Mouse (Mus musculus) olfactory bulb, adult 2 months (tissue): ENCODE measurements at regions not wholly inside any gene's neighbourhood (a gene's known extent, or its start where the extent isn't known, plus 50 kb on each side); places are given as distances from the start of the nearest gene placed in this dataset.

Source experiments
- H3K27ac ChIP-seq: fragments of 200-500 bp; 2 replicates; pipeline ENCODE4 v1.5.1; 2012; ENCODE audit warnings: low read depth, low read length; ENCODE audit not compliant: insufficient read depth
- H3K4me1 ChIP-seq: fragments of 200-500 bp; 2 replicates; pipeline ENCODE4 v1.6.1; 2012; ENCODE audit warnings: low read length; ENCODE audit not compliant: control insufficient read depth, insufficient read depth
- H3K4me3 ChIP-seq: fragments of 200-500 bp; 2 replicates; pipeline ENCODE4 v1.5.1; 2012; ENCODE audit warnings: mild to moderate bottlenecking, low read depth, low read length, moderate library complexity; ENCODE audit not compliant: insufficient read depth
- CTCF ChIP-seq: fragments of 200-500 bp; IDR thresholded peaks from 2 replicates; pipeline ENCODE4 v1.5.1; 2012; ENCODE audit warnings: low read depth, mild to moderate bottlenecking, low read length, moderate library complexity; ENCODE audit not compliant: insufficient read depth
- POLR2A ChIP-seq: fragments of 200-500 bp; IDR thresholded peaks from 2 replicates; pipeline ENCODE4 v1.6.1; 2012; ENCODE audit warnings: mild to moderate bottlenecking, low read depth, low read length, moderate library complexity; ENCODE audit not compliant: insufficient read depth
- WGBS: fragments of 180-500 bp; shearing (Covaris S2); methylation state at CpG from one replicate; pipeline ENCODE4 v1.1.7; 2018; 5-methylcytosine and 5-hydroxymethylcytosine counted together

DNA sequence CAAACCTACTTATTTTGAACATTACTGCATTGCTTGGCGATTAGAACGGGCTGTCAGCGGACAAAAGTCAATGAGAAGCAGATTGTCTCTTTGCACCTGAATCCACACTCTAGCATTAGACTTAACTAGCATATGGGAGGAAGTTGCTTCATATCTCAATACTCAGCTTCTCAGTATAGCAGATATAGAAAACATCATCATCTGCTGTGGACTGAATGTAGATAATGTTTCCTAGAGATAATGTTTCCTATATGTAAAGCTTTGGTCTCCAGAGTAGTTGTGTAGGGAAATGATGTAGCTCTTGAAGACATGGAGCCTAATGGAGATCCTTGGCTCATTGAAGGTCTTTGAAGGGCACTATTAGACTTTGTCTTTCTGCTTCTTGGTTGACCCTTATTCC is 267.0 kb upstream of the Rspo3 start:
- no peaks in the 10 kb centered on the region for H3K4me1 ChIP-seq
- 96% methylated on average over 3 of the region's 3 CpGs for WGBS

DNA sequence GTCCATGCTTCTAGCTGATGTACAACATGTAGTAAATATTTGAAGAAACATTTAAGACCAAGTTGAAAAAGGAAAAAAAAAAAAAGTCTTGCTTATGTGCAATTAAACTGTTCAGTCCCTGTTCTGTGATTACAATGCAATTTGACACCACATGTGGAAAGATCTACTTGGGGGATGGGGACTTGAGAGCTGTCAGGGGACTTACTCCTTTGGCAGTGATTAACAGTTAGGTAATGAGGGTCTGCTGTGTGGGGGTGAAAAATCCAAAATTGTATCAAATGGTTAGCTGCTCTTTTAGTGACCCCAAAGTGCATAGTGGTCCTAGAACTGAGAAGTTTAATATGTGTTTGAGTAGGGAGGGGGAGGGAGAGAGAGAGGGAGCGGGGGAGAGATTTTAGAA is 259.0 kb upstream of the Rspo3 start:
- H3K4me3 ChIP-seq, result no peak overlapping the region
- no peak for TF ChIP-seq POLR2A
- TF ChIP-seq CTCF, result no peak
- WGBS, result 100% methylated on average over 1 of the region's 1 CpGs
- no peak overlapping the region for H3K27ac ChIP-seq
- no peaks in the 10 kb centered on the region for H3K4me1 ChIP-seq

More for the DNA sequence above, 267.0 kb upstream of the Rspo3 start:
- TF ChIP-seq CTCF (no peak), POLR2A (no peak)
- H3K4me3 ChIP-seq, result no peak overlapping the region
- no peak overlapping the region for H3K27ac ChIP-seq

DNA sequence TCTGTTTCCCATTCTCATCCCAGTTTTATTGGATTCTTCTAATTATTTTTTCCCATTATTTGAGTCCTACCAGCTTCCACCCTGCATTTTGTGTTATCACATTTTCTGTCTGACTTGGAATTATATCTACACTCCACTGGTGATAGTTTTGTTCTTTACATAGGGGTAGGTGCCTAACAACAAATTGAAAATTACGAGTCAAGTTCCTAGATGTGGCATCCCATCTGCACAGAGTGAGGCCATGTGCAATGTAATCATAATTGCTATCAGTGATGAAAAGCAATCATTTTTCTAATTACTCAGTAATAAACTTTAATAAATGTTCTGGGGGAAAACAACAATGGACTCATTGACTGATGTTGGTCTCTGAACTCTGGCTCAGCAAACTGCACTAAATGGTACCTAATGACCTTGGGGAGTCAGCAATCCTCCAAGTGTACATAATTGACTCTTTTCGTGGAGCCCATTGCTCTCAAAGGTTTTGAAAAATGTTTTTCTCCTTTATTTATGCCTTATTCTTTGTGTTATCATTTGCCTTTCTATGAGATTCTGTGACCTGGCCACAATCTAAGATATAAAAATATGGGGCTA is 250.6 kb upstream of the Rspo3 start:
- WGBS, result 74% methylated on average over 2 of the region's 2 CpGs
- Histone ChIP-seq H3K27ac (no peak overlapping the region), H3K4me3 (no peak overlapping the region), H3K4me1 (no peaks in the 10 kb centered on the region)
- TF ChIP-seq CTCF (no peak), POLR2A (no peak)

DNA sequence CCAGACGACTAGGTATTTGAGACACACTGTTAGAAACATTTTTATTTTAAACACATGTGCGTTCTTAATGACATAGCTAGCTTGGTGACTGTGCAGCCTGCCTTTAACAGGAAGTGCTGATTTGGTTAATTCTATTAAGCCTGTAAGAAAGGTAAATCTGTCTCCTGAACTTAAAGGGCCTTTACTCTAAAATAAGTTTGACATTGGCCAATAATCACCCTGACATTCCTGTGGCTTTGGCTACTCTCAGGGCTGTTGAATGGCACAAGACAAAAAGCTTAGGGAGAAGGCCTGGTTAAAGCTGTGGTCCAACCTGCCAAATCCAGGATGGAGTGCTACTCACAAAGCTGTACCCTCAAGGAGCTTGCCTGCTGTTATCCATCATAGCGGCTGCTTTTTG is 201.0 kb upstream of the Rspo3 start:
- TF ChIP-seq CTCF (no peak), POLR2A (no peak)
- 87% methylated on average over 3 of the region's 3 CpGs for WGBS
- Histone ChIP-seq H3K4me1 (no peaks in the 10 kb centered on the region), H3K27ac (no peak overlapping the region), H3K4me3 (no peak overlapping the region)

DNA sequence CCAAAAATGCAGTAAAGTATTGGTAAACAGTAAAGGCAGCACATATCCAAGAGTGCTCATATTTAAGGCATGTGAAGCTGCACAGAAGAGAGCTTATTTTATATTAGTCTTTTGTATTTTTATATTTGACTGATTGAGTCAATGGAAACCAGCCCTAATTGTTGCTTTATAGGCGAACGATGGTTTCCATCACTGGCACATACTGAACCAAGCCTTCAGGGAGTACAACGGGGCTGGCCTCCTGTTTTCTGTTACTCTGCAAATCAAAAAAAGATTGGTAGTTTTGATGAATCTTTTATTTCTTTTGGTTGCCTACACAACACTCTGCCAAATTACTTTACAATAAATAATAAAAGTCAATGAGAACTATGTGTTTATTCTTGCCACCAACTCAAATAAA is 189.7 kb upstream of the Rspo3 start:
- 84% methylated on average over 3 of the region's 3 CpGs for WGBS
- H3K27ac ChIP-seq, result no peak overlapping the region
- no peak for TF ChIP-seq CTCF
- no peak overlapping the region for H3K4me3 ChIP-seq
- no peaks in the 10 kb centered on the region for H3K4me1 ChIP-seq

DNA sequence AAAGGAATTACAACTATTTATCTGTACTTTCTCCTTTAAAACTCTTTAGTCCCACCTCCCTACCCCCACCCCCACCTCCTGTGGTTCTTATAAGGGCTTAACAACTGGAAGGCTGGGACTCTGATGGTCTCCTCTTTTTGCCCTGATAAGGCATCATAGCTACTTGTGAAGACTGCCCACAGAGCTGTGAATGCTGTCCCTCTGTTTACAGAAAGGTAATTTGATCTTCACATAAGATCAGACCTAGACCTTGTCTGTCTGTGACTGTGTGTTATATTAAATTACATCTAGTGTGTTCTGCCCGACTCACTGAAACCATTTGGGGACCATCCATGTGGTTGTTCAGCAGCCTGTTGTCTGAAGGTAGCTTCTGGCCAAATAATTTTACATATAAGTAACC is 175.3 kb upstream of the Rspo3 start:
- WGBS, result 65% methylated on average over 1 of the region's 1 CpGs
- Histone ChIP-seq H3K4me1 (no peaks in the 10 kb centered on the region), H3K27ac (no peak overlapping the region), H3K4me3 (no peak overlapping the region)
- TF ChIP-seq CTCF (no peak), POLR2A (no peak)

DNA sequence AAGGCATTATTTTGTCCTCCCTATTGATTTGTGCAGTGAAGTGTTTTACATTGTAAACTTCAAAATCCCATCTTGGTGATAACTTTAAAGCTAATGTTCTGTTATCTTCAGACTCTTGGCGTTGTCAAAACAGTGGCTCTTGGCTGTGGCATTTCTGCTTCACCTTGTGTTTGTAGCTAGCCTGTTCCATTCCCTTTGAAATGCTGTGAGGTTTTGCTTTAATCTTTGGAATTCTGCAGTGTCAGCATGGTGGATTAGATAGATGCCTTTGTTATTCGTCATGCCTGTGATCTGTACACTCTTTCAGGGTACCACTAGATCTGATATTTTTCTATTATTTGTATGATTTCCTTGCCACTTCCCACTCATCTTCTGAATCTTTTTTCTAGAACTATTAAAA is 173.0 kb upstream of the Rspo3 start:
- 66% methylated on average over 2 of the region's 2 CpGs for WGBS

DNA sequence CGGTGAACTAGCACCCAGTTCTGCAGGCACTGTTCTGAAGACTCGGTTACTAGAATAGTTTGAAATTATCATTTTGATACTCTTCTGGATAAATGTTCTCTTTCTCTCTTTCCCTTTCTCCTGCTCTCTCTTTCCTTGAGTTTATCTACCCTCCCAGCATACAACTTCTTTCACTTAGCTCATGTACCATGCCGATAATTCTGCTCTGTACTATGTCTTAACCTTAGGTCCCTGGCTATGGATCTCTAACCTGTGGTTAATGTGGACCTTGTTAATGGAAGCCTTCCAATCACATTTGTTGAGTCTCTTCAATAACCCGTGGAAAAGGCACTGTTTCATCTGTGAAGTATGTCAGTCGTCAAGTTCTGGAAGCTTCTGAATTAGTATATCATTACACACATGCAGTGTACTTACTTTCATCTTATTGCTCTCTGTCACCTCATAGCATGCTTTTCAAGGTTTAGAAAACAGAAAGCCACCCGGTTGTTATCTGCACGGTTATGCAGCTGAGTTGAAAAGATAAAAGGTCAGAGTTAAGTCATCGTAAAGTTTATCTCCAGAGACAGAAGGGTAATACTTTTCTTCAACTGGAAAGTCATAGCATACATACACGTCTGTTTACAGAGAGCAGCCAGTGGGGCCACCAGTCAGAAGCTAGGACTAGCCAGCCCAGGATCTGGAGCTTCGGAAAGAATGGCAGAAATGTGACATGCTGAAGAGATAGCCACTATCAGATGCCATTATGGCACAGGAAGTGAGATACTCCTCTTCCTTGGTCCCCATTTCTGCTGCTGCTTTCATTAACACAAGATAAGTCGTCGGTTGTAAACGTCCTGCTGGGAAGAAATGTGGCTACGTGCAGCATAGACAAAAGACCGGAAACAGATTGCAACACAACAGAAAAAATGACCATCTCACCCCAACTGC is 157.6 kb upstream of the Rspo3 start:
- TF ChIP-seq CTCF (no peak), POLR2A (no peak)
- Histone ChIP-seq H3K27ac (no peak overlapping the region), H3K4me3 (no peak overlapping the region), H3K4me1 (no peaks in the 10 kb centered on the region)
- 78% methylated on average over 15 of the region's 15 CpGs for WGBS

More for the DNA sequence above, 173.0 kb upstream of the Rspo3 start:
- H3K27ac ChIP-seq, result no peak overlapping the region
- H3K4me3 ChIP-seq, result no peak overlapping the region
- no peaks in the 10 kb centered on the region for H3K4me1 ChIP-seq
- no peak for TF ChIP-seq CTCF
- TF ChIP-seq POLR2A, result no peak

DNA sequence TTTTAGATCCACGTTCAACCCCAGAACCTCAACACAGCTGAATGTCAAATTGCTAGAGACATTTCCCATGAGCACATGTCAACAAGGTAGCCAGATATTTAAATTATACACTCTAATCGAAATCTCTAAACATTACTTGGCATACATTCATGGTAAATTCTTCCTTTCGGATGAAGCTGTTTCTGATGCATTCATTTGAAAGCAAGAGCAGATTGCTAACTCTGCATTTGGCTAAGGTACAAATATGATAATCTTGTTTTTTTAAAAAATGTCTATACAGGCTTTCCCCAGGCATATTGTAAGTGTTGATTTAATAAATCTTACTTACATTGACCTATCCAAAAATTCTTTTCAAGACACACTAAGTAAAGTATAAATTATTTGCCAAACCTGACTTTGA is 153.9 kb upstream of the Rspo3 start:
- WGBS, result 54% methylated on average over 3 of the region's 3 CpGs
- TF ChIP-seq CTCF, result no peak
- TF ChIP-seq POLR2A, result no peak
- H3K4me1 ChIP-seq, result no peaks in the 10 kb centered on the region
- H3K27ac ChIP-seq, result no peak overlapping the region
- no peak overlapping the region for H3K4me3 ChIP-seq

DNA sequence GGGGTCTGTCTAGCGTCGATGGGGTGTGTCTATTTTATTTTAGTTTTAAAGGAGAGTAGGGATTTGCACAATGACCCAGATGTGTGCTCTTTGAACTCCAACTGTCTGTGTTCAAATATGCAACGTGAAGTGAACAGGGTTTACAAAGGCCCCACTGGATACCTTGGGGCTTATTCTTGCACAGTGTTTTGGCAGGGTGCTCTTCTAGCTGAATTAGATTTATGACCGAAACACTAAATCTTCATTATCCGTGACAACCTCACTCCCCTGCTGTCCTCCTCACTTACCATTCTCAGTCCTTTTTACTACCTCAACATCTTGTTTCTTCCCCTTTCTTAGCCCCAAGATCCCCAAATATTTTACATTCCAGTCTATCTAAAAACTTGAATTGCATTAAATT is 151.3 kb upstream of the Rspo3 start:
- H3K27ac ChIP-seq, result no peak overlapping the region
- 81% methylated on average over 5 of the region's 5 CpGs for WGBS
- TF ChIP-seq CTCF (no peak), POLR2A (no peak)
- no peaks in the 10 kb centered on the region for H3K4me1 ChIP-seq
- no peak overlapping the region for H3K4me3 ChIP-seq
